Mouse (Mus musculus): Measurements from ENCODE around the gene Rab24. TPM values are rescaled to one million over a fixed set of nuclear protein-coding genes. Genes with fewer than 3 reads are reported as not detected.
A peak's percentile ranks its signal among the peaks of the same experiment; 100 is the strongest.

Gene Rab24
- total RNA-seq (2021), result 53.7 and 60.7 TPM in 2 replicates
- long read RNA-seq, experiment 1, transcript Rab24-201 (8 exons, 1,168 nt), result major isoform, 76 of 128 reads
- long read RNA-seq, experiment 1, partial matches to known transcripts, result 8 of 128 reads
- long read RNA-seq, experiment 1, other reads (novel, unspliced or antisense), result 43 of 128 reads
- long read RNA-seq, experiment 2, transcript Rab24-201 (8 exons, 1,168 nt), result major isoform, 56 of 88 reads
- long read RNA-seq, experiment 2, partial matches to known transcripts, result 3 of 88 reads
- long read RNA-seq, experiment 2, other reads (novel, unspliced or antisense), result 29 of 88 reads

DNA sequence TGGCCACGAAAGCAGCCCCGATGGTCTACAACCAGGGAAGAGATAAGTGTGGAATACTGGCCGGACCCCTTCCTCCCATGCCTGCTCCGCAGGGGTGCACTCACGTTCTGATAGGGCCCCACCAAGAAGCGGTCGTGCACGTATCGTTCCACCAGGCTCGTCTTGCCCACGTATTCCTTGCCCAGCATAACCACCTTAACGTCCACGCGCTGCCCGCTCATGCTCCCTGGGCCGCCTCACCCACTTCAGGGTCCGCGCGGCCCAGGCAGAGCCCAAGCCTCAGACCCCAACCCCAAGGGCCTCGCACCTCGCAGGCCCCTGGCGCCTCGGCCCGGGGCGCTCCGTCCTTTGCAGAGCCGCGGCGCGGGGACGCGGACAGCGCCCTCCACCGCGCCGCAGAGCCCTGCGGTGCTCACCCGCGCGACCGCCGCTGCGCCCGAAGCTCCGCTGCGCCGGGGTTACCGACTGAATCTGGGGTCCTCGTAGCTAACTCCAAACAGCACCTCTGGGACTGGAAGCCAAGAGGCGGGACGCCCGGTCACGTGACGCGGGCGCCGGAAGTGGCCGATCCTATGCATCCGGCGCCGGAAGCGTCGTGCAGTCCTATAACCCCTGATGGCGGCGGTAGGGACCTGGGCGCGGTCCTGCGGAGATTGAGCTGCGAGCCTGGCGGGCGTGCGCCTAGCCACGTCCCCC is at the start of gene Rab24:
Gene Rab24, minus strand, starts transcription at position 513 of the 696 bp plus-strand sequence.
- DNase-seq, result peak; percentile 92

DNA sequence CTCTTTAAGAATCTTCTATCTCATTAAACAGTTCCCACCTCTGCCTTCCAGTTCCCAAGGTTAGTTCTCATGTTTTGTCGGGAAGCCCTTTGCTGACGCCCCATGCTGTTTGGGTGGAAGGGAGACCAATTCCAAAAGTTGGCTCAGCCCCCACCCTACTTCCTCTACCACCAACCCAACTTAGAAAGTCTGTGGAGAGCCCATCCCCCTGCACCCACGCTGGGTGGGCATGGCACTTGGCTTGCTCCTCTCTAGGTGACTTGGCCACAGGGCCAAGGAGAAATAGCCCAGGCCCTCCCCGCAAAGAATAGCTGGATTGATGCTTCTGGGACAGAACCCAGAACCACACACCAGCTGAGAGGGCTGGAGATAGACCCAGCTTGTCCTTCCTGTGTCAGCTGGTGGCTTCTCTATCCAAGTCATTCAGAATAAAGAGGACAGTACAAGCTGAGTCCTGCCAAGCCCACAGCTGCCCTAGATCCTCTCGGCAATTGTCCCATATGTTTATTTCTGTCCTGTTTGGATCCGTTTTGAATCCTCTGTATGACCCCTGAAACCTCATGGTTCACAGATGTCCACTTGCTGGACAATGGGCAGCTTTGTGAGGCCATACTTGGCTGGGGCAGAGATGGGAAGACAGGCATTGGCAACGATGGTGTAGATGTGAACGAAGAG is 49.4 kb upstream of the Rab24 start:
- DNase-seq, result no peak

DNA sequence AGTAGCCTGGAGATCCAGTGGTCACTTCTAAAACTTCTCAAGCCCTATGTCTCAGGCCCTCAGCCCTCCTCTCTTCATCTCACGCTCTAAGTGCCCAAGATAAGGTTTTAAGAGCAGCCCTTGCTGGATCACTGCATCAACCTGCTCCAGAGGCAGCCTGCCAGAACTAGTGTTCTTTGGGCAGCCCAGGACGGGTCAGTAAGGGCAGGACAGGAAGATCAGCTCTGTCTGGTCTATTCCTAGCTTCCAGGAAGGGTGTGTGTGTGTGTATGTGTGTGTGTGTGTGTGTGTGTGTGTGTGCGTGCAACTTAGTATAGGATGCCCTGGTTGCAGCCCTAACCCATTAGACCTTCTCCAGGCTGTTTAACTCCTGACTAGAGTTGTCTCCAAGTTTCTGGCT is 48.5 kb upstream of the Rab24 start:
- peak; percentile 32 for DNase-seq

DNA sequence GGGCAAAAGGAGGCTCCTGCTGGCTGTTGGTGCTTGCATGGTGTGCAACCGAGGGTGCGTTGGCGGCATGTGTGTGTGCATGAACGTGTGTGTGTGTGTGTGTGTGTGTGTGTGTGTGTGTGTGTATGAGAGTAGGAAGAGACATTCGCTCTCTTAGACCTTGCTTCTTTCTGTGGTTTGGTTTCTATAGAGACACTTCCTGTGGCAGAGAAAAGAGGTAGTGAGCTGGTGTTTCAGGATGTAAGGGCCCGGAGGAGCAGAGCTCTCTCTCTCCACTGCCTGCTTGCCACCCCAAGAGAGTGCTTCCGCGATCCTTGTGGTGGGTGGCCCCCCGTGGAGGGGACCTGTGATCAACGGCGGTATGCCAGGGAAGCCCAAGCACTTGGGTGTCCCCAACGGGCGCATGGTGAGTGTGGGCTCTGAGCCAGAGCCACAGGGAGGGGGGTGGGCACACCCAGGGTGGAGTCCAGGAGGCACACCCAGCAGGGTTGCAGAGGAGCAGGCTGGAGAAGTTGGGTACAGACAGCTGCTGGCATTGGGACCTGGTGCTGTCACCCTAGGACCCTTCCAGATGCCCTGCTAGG is 47.9 kb upstream of the Rab24 start, which contains the start of gene Rgs14:
Gene Rgs14, plus strand, starts transcription at position 202 of the 584 bp plus-strand sequence.
- peak; percentile 33 for DNase-seq

DNA sequence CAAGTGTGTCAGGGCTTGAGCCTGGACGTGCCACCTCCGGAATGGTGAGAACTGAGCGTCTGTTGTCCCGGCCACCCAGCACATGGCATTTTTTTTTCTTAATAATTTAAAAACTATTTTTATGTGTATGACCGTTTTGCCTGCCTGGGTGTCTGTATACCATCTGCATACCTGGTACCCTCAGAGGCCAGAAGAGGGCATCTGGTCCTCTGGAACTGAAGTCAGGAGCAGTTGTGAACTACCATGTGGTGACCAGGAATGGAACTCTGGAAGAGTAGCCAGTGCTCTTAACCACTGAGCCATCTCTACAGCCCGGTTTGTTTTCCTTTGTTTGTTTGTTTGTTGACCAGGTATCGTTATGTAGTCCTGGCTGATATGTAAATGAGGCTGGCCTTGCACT is 46.7 kb upstream of the Rab24 start:
- DNase-seq, result no peak

DNA sequence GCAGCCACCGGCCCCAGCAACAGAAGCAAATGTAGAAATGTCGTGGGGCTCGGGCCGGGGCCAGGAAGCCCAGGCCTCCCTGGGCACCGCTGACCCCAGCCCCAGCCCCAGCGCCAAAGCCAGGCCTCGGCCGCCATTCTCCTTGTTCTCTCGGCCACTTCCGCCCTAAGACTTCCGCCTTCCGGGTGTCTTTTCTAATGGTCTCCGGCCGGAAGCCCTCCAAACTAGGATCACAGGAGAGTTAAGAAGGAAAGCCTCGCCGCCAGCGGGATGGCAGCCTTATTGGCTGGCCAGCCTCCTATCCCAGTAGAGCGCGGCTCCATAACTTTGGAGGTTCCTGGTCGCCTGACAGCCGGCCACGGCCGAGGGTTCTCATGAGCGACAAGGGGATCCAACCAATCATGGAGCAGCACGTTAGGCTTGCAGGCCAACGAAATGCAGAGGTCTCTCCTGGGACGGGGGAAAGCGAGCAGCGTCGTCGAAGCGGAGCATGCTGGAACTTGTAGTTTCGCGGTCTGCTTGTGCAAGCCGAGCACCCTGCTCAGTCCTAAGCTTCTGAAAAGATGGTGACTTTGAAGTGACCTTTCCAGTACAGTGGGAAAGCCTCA is 40.8 kb upstream of the Rab24 start, which contains the start of gene Lman2:
Gene Lman2, minus strand, starts transcription at position 331 of the 608 bp plus-strand sequence.
- peak; percentile 97 for DNase-seq

DNA sequence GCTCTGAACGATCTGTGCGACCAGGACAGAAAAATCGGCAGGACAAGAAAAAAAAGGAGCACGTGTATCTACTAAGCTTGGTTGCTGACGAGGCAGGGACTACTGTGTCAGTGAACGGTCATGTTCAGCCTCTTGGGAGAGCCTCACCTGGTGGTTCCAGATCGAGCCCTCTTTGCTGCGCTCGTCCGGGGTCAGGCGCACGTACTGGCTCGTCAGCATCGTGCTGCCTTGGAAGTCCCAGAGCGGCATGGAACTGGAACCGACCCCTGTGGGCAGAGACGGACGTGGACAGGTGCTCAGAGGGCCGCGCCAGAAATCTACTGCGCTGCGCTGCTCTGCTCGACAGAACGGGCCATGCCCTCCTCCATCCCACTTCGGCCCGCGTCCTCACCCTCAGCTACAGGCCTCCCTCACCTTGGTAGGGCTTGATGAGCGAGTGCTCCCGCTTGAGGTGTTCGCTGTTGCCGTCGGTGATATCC is 40.3 kb upstream of the Rab24 start:
- DNase-seq, result no peak

DNA sequence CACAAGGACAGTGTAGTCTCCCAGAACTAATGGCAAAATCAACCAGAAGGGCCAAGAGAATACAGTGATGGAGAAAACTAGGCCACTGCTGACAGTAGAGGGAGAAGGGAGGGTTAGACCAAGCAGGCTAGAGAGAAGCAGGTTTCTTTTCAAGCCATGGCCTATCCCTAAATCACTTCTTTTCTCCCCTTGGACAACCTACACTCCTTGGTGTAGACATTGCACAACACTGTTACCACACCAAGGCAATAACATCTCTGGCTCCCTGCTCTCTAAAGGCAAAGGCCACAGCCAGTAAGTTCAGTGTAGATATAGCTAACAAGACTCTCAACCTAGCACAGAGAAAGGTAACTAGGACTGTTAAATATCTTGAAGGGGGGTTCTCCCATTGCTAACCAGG is 39.4 kb upstream of the Rab24 start:
- no peak for DNase-seq

DNA sequence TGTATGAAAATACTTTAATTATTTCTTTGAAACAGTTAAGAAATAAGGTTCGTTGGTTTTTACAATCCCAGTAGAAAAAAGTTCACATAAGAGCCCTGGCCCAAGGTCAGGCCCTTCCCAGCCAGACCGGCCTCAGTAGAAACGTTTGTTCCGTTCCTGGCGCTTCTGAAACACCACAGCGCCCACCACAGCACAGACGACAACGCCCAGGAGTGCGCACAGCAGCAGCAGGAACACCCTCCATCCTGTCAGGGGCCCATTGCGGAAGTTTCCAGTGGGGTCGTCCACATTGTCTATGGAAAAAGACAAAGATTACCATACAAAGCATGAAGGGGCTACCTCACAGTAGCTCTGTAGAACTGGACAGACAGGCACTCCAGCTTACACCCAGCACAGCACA is 25.0 kb upstream of the Rab24 start:
- DNase-seq, result no peak

DNA sequence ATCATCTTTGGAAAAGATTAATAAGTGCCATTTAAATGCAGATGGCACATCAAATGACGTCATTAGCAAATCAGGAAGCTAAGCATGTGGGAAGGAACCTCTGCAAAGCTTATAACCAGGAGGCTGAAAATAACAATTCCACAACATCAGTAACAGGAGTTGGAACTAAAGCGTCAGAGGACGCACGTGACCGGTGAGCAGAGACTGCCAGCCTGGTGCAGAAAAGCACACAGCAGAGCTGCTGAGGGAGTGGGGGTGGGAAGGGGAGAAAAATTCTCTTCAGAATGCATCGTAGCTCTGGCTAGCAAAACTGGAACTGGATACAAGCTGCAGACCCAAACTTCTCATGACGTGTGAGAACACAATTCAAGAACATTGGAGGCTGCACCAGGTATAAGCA is 22.5 kb upstream of the Rab24 start:
- no peak for DNase-seq

DNA sequence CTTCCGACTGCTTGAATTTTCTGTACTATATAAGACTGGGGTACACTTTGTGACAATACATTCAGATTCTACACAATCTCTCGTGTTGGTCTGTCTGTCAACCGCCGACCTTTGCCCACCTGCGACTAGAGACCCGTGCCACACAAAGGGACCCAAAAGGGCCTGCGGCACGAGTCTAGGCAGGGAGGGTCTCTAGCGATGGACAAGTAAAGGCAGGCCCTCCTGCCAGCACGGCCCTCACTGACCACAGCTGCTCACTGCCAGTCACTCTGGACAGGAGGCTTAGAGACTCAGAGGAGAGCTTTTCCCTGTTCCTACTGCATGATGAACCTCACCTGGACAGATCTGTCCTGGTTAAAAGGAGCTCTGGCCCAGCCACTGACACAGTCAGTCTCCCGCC is 20.7 kb upstream of the Rab24 start:
- no peak for DNase-seq

DNA sequence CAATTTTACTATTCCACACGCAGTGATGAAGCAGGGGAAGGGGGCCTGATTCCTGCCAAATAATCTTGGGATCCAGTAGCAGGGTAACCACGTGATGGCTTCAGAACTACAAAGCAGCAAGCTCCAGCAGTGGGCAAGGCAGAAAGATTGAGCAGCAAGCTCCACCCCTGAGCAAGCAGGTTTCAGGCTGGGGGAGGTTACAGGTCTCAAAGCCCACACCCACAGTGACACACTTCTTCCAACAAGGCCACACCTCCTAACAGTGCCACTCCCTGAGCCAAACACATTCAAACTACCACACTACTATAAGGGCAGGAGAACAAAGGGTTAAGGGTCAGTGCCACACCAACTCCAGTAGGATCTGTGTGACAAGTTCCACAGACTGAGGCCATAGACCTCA is 17.5 kb upstream of the Rab24 start:
- DNase-seq, result no peak

DNA sequence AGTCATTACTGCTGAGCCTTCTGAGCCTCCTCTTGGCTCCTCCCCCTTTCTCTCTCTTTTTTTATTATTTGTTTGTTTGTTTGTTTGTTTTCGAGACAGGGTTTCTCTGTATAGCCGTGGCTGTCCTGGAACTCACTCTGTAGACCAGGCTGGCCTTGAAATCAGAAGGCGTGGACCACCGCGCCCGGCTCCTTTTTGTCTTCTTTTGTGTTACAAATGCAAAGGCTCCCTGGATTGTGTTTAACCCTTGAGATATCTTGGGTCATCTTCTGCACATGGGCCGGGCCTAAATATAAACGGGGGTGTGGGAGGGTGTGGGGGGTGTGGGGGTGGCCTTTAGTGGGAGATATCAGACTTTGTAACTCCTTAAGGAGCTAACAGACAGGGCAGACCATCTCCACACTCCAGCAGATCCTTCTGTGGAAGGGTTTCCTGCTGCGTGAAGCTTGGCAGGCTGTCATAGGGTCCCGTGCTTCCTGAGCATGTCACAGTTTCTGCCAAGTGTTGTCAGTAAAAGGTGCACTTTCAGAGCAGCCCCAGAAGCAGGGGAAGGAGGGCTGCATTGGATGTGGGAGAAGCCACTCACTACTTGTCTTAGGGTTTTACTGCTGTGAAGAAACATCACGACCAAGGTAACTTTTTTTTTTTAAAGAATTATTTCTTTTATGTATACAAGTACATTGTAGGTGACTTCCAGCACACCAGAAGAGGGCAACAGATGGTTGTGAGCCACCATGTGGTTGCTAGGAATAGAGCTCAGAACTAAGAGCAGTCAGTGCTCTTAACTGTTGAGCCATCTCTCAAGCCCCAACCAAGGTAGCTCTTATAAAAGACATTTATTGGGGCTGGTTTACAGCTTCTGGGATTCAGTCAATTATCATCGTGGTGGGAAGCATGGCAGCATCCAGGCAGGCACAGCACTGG is 16.6 kb upstream of the Rab24 start:
- DNase-seq, result no peak

DNA sequence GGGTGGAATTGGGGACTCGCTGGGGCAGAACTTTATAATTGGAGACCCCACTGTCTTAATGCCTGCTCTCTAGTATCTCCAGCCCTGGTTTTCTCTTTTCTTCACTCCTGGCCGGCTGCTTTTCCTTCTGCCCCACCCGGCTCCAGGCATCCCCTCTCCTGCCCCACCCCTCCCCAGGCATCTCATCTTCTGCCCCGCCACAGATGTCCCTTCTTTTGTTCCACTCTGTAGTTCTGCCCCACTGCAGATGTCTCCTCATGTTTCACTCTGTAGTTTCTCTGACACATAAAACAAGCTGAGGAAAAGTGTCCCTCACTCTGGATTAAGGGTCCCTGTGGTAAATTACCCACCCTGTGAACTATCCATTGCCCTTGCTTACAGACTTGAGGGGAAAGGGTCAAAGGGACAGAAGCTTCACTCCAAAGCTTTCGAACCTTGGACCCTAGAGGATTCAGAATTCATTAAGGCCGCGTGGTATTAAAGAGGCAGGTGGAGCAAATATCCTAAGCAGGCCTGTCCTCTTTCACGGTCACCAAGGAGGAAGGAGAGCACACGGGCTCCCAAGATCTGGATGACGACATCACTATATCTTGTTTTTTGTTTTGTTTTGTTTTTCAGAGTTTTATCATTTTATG is 15.7 kb upstream of the Rab24 start:
- DNase-seq, result no peak

DNA sequence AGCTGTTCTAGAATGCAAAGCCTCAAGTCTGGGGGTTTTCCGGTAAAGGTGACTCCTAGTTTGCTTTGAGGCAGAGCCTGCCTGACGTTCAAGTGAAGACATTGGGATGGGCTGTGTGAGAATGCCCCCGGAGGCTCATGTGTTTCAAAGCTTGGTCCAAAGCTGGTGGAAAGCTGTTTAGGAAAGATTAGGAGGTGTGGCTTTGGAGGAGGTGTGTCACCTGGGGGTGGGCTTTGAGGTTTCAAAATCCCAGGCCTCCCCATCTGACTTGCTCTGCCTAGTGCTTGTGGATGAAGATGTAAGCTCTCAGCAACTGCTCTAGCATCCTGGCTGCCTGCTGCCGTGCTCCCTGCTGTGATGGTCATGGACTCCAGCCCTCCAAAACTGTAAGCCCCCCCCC is 14.0 kb upstream of the Rab24 start:
- DNase-seq, result no peak

DNA sequence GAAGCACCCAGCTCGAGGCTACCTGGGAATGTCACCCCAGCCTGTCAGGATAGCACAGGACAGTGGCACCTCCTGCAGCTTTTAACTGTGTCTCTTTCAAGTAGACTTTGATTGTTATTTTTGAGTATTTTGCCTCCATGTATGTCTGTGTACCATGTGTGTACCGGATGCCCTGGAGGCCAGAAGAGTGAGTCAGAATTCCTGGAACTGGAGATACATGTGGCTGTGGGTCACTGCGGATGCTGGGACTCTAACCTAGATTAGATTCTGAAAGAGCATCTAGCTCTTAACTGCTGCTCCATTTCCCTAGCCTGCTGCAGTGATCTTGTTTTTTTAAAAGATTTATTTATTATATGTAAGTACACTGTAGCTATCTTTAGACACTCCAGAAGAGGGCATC is 10.6 kb upstream of the Rab24 start:
- no peak for DNase-seq

DNA sequence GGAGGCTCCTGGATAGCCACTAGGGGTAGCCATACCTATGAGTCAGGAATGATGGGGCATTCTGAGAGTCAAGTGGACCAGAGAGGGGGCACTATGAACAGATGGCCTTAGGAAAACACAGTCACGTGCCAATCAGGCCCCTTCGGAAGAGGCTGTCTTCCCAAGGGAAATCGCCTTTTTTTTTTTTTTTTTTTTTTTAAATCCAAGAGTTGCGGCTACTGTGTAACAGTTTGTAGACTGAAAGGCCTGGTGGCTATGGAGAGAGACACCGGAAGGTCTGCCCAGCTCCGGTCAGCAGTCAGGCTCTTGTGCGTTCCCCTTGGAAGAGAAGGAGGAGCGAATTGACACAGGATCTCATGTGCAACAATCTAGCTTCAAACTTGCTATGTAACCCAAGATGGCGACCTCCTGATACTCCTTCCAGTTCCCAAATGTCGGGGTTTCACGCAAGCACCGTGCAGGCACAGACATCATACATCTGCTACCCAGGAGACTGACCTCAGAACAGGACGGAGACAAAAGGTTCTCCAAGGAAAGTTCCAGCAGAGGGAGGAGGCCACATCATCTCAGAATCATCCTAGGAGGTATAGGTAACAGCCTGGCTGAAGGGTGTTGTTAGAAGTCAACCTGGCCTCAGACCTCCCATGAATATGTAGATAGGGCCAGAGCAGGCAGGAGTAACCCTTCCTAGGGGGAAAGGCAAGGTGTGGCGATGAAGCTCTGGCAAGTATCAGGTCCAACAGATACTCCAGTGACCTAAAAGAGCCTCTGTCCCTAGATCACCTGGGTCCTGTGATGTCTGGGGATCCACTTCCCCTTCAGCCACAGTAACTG is 9.0 kb upstream of the Rab24 start:
- no peak for DNase-seq

DNA sequence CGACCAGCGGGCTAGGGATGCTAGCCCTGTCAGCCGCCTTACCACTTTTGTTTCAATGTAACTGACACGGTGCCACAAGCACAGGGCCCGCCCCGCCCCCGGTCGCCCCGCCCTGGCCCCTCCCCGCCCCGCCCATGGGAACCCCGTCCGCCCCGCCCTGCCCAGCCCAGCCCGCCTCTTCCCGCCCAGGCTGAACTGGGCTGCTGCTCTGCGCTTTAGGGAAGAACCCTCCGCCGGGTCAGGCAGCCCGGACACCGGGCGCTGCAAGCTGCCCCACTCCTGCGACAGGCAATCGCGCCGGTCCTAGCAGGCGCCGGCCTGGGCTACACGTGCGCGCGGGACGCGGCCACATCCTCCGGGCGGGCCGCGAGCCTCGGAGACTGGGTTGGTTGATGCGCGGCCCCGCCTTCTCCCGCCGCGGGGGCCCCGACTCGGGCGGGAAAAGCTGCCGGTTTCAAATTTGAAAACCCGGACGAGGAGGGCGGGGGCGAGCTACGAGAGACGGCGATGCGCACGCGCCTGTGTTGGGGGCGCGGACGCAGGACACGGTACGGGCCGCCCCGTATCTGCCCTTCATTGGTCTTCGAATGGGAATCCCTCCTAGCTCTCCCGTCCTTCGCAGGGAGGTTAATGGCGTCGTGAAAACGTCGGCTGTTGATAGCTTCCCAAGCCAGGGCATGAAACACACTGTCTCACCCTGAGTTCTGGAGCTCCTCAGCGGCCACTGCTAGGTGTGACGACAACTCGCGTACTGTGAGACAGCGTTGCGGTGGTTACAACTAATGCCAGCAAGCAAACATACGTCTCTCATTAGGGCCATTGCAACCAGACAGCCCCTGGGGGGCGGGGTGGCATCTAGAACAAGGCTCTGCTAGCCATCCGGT is 8.2 kb upstream of the Rab24 start, which contains the start of gene Mxd3:
Gene Mxd3, minus strand, starts transcription at position 141 of the 884 bp plus-strand sequence.
- peak; percentile 90 for DNase-seq

Data from adrenal gland, postnatal 14 days (tissue).